Mouse (Mus musculus) forelimb bud, embryonic 11.5 days (tissue): ENCODE measurements around the gene Rpl7a.
A peak's percentile ranks its signal among the peaks of the same experiment; 100 is the strongest.
"Not testable (repeated sequence)": the region's sequence is repeated elsewhere in the genome, so short reads cannot be mapped to it uniquely, and the experiment has no call there.

Source experiments
- DNase-seq: peaks from one replicate; pipeline ENCODE4 v3.0.0-alpha.2; 2012; ENCODE audit warnings: low read depth, low spot score

Gene Rpl7a

GRCm38 (mm10) chr2:26910124-26910993 is at the start of gene Rpl7a, which contains the start of gene Med22:
Gene Rpl7a (plus strand): TSS chr2:26910764.
Gene Med22 (minus strand): TSS chr2:26910677.
- peak; percentile 99 for DNase-seq

DNA sequence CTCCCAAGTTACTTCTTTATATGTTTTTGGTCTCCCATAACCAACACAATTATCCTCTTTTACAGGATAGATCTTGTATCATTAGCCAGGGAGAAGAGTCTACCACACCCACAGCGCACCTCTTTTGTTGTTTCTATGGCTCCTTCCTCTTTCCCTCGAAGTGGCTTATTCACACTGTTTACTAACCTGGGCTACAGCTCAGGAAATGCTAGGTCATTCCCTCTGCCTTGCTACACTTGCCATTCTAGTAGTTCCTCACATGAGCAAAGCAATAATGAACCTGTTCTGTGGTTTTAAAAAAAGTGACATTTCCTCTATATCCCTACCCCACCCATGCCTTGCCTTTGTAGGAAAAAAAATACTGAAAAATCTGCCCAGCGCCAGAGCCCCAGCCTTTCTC is 47.7 kb upstream of the Rpl7a start:
- DNase-seq: no peak

DNA sequence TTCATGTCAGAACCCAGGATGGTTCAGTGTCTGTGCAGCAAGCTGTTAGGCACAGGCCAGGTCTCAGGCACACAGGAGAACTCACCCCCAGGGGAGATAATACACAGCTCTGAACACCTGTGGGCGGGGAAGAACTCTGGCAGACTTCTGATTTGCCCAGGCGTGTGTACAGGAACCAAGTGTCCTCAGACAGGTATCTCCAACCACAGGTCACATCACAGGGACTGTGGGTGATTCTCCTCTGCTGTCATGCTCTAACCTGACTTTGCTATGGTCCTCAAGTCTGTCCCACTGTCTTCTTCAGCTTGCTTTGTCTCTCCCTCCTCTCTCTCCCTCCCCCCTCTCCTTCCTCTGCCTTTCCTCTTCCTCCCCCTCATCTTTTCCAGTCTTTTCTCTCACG is 45.7 kb upstream of the Rpl7a start, which contains the start of gene Abo:
Gene Abo (minus strand): TSS at position 101 of the 400 bp plus-strand sequence.
- no peak for DNase-seq

DNA sequence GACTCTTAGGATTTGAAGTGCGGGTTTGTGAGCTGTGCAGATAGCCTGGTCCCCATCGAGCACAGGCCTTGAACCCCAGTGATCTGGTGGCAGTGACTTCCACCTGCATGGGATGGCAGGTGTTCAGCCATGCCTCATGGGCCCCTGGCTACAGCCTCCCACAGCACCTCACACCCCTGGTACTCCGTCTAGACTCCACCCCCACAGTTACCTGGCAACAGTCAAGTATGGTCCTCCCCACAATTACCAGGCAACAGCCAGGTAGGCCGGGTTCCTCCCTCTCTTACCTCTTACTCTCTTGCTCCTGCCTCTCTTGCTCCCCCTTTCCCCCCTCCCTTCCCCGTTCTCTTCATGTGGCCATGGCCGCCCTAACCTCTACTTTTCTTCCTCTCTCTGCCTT is 39.9 kb upstream of the Rpl7a start:
- no peak for DNase-seq

GRCm38 (mm10) chr2:26878571-26878970 is 32.0 kb upstream of the Rpl7a start:
- no peak for DNase-seq

DNA sequence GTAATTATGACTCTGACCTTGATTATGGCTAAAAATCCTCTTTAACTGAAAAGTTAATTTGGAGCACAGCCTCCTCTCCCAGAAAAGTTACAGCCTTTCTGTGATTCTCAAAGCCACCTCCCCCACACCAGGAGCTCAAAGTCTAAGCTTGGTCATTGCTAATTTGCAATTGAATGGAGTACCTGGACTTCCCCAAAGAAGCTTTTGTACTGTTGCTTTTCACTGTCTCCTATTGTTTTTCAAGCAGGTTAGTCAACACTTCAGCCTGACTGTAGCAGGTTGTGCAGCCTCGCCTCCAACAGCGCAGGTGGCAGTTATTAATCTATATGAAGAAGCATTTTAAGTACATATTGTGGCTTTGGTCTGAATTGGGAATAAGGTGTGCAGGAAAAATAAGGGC is 25.0 kb upstream of the Rpl7a start:
- DNase-seq: not testable (repeated sequence)

DNA sequence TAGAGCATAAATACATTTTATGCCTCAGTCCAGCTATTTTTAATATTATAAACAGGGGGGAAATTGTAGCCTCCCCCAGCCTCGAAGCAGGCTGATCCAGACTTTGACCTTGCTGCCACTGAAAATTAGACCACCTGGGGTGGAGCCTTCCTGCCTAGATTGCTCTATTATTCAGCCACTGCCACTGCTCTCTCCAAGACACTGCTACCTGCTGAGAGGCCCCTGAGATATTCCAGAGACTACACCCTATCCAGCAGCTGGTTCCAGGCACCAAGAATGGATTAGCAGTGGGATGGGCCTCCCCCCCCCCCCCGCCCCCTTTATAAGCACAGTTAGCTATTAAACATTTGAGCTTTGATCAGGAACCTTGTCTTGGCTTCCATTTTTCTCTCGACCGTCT is 24.4 kb upstream of the Rpl7a start:
- DNase-seq: not testable (repeated sequence)

- no peak for DNase-seq
Measured at GRCm38 (mm10) chr2:26895898-26896297, 14.7 kb upstream of the Rpl7a start.

DNA sequence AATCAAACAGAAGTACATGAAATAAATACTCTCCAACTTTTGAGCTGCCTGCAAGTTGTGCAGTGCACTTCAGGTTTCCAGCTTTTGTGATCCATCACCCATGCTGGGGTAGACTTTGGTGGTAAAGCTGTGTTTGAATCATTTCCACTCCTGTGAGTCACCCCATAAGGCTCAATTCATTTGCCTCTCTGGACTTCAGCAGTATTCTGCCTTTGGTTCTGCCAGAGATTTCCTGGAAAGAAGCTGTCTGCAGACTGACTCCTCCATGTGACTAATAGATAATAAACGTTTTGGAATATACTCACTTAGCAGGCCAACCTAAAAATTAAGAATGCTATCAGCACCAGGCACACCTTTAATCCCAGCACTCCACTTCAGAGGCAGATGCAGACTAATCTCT is 9.8 kb upstream of the Rpl7a start:
- no peak for DNase-seq

- DNase-seq: no peak
Measured at GRCm38 (mm10) chr2:26901834-26902400, 8.6 kb upstream of the Rpl7a start.

GRCm38 (mm10) chr2:26902467-26903220 is 7.9 kb upstream of the Rpl7a start, which contains the start of gene Surf6:
Gene Surf6 (minus strand): TSS chr2:26902879.
- peak; percentile 97 for DNase-seq

GRCm38 (mm10) chr2:26903311-26903710 is 7.3 kb upstream of the Rpl7a start:
- DNase-seq: no peak

DNA sequence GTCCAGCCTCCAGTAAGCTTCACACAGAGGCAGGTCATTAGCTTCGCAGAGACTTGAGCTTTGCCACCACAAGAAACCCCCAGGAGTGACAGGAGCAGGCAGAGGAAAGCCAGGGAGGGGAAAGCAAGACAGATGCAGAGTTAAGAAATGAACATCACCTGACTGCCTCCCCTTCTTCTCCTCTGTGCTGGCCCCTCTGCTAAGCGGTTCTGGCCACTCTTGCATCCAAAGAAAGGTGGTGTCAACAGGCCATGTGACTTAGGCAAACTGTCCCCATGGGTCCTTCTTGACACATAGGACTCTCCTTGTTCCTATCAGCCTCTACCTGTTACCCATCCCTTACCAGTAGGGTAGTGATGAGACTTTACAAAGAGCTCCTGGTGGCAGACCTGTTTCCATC is 4.6 kb upstream of the Rpl7a start:
- no peak for DNase-seq

DNA sequence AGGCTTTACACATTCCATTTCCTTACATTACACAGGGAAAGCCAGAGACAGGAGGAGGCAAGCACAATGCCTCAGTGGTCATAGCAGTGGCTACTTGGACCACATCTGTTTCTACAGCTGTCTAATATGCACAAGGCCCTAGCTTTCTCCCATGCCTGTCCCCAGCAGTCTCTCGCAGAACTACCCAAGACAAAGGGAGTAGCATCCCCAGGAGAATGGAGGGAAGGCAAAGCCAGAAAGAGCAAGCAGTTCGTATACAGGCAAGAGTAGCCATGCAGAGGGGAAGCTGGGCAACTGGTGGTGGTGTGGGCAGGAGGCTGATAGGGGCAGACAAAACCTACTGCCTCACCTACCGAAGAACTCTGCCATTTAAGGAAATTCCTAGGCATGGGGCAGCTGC is 4.1 kb upstream of the Rpl7a start:
- no peak for DNase-seq

- DNase-seq: peak; percentile 30
Measured at GRCm38 (mm10) chr2:26907109-26907508, 3.5 kb upstream of the Rpl7a start.

DNA sequence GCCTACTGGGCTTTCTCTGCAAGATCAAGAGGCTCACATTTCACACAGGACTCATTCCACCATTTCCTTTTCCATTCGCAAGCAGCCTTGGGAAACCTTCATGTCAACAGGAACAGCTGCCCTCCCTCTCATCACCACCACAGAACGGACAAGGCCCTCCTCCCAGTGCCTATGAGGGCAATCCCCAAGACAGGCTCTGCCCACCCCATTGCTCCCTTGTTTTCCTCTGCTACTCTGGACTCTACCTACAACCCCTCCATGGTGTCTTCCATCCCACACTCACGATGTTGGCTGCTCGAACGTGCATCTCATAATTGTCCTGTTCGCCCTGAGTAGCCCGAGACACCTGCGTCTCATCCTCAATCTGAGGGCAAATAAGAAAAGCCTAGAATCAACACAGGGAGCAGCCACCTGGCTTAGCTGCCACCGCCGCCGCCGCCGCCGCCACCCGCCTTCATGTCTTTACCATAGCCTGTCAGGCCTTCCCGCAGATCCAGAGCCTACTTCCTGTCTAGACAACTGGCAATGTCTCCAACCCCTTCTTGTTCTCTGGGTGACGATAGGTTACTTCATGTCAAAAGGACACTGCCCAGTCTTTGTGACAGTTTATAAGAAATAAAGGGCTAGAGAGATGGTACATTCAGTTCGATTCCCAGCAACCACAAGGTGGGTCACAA is 1.7 kb upstream of the Rpl7a start:
- DNase-seq: no peak

- no peak for DNase-seq
Measured at GRCm38 (mm10) chr2:26909387-26909784, 1.2 kb upstream of the Rpl7a start.

DNA sequence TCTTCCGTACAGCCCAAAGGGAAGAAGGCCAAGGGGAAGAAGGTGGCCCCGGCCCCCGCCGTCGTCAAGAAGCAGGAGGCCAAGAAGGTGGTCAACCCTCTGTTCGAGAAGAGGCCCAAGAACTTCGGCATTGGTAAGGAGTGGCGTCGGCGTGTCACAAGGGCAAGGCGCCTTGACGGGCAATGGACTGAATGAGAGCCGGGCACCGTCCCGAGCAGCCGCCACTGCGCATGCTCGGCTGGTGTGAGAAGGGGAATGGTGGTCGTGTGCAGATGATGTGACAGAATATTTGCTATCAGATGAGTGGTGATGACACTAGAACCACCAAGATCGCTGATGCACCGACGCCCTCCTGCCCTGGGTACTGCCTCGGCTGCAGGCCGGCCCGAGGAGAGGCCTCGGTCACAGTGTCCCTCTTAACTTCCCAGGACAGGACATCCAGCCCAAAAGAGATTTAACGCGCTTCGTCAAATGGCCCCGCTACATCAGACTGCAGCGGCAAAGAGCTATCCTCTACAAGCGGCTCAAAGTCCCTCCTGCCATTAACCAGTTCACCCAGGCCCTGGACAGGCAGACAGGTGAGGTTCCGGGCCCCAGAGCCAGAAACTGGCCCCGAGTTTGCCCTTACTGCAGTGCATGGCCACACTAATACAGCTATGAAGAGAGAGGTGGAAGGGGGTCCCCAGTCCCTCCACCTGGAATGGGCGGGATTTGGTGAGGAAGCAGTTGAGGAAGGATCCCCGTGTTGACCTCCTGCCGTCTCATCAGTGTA is 616 bp downstream of the Rpl7a start:
- peak; percentile 58 for DNase-seq

DNA sequence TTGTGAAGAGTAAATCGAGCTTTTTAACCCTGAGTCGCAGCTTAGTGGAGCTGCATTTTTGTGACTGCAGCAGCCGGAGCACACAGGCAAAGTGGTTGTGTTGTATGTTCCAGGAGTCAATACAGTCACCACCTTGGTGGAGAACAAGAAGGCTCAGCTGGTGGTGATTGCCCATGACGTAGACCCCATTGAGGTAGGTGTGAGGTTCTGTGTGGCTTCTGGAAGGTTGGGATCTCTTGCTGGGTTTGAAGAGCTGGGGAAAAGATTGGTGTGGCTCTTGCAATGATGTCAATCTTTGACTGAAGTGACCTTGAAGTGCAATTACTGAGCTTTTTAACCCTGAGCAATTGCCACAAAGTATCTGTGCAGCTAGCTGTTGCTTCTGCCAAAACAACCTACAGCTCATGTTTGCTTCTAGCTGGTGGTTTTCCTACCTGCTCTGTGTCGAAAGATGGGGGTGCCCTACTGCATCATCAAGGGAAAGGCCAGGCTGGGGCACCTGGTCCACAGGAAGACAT is 1.7 kb downstream of the Rpl7a start:
- no peak for DNase-seq

DNA sequence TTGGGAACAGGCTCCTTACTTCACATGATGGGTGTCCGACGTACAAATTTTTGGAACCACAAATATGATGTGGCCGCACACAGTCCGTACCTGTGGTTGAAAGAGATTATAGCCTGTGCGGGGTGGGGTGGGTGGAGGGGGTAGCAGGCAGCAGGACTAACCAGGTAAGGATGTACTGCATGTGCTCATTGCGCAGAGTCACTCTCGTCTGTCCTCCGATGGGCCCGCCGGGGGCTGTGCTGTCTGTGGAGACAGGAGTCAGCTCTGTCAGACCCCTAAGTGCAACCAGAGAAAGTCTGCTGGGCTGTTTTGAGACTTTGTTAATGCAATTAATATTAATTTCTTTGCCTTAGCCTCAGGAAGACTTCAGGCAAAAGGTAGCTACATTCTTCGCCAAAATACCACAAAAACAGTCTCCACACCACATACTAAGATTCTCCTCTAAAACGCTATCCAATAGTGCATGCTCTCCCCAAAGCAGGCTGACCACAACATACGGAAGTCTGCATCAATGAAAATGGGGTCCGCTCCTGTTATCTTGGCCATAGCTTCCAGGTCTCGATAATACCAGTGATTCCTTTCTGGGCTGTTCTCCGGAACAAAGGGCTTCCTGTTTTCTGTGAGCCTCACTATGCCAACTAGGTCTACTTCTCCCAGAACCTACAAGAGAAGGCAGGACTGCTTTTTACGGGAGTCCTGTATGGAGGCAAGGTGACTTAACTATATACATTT is 3.0 kb downstream of the Rpl7a start:
- DNase-seq: no peak
